Mouse (Mus musculus) ovary, postnatal 36 days (tissue): ENCODE data around the gene Vmn2r27.
A peak's percentile ranks its signal among the peaks of the same experiment; 100 is the strongest.

Source experiments
- DNase-seq: peaks from one replicate; pipeline ENCODE4 v3.0.0; 2022; ENCODE audit warnings: low spot score, mixed read lengths

Gene Vmn2r27

DNA sequence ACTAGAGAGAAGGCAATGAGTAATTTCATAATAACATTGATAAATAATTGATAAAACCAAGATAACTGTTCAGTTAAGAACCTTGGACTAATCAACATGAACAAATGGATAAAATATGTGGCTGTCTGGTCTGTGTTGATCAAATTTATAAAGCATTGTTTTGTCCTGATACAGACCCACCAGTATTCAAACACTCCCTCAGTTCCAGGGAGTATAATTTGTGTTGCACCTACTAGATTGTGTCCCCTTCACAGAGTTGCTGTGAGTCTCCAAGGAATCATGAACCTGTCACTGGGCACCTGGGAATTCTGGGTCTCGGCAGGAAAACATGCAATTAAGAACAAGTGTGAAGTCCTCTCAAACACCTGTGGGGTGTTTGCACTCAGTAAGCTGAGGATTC is at the start of gene Vmn2r27:
Vmn2r27 (minus strand) TSS at position 101 of the 400 bp plus-strand sequence.
- no peak for DNase-seq

DNA sequence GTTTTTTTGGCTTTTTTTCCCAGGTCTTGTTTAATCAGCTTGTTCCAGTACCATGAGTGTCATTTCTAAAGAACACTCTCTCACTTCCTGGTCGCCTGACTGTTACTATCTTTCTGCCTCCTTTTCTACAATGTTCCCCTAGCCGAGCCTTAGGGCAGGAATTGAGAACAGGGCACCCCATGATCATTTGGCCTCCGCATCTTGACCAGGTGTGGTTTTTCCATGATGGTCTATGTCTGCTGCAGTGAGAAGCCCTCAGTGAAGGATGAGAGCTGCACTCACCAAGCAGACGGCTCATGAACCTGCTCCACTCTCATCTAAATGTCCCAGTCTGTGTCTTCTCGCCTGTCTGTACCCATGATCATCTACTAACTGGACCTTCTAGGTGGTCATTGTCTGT is 46.6 kb upstream of the Vmn2r27 start:
- no peak for DNase-seq

DNA sequence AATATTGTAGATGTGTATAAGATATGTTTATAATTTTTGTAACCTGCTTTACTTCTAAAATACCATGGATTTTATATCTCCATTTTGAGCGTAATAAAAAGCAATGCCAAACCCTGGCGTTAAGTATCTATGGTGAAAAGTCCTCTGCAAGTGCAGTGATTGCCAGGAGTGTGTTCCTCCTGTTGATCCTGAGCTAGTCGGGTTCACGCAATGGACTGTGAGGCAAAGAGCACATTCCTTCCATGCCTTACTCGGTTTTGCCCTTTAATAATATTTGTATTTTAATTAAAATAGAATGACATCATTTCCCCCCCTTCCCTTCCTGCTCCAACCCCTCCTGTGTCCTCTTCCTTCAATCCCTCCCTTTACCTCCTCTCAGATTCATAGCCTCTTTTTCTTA is 46.0 kb upstream of the Vmn2r27 start:
- DNase-seq, result no peak

GRCm38 (mm10) chr6:124273231-124273880 is 41.7 kb upstream of the Vmn2r27 start:
- no peak for DNase-seq

DNA sequence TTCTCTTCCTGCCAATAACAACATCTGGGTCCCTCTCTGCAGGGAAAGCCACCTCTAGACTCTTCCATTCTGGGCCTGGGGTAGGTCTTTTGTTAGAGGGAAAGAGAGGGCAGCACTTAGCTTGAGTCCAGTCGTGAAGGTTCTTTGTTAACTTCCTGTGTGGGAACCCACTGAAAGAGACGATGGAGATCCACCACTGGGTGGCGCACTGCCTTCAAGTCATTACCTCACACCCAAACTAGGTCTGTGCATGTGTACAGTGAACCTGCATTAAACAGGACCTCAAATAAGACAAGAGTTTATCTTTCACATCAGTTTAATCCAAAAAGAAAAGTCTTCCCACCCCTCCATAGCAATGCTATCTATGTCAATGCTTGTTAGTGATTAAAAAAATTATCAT is 31.0 kb upstream of the Vmn2r27 start:
- peak; percentile 57 for DNase-seq

DNA sequence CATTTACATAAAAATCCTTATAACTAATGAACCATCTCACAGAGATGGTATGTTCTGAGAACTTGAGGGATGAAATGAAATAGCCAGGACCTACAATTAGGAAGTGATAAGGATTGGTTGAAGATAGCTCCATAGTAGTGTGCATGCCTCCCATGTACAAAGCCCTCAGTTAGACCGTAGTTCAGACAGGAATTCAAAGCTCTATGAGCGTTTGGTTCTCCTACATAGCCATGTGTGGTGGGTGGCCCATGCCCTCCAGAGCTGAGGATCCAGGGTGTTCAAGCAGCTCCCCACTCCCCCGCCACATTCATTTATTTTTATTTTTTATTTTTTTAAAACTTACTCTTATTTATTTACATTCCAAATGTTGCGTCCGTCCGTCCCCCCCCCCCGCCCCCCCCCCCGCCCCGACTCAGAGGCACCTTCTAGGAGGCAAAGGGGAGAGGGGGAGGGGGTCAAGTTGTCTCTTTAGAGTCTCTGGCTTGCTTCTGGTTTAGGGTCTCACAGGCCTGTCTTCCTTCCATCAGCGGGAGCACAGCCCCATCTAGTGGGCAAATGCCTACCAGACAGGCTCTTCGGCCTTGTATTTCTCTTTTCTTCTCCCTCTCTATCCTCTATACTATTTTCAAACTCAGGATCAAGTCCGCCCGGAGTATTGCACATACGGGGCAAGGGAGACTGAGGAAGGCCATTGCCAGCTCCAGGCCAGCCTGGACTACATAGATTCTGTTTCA is 28.7 kb upstream of the Vmn2r27 start:
- DNase-seq, result peak; percentile 52

DNA sequence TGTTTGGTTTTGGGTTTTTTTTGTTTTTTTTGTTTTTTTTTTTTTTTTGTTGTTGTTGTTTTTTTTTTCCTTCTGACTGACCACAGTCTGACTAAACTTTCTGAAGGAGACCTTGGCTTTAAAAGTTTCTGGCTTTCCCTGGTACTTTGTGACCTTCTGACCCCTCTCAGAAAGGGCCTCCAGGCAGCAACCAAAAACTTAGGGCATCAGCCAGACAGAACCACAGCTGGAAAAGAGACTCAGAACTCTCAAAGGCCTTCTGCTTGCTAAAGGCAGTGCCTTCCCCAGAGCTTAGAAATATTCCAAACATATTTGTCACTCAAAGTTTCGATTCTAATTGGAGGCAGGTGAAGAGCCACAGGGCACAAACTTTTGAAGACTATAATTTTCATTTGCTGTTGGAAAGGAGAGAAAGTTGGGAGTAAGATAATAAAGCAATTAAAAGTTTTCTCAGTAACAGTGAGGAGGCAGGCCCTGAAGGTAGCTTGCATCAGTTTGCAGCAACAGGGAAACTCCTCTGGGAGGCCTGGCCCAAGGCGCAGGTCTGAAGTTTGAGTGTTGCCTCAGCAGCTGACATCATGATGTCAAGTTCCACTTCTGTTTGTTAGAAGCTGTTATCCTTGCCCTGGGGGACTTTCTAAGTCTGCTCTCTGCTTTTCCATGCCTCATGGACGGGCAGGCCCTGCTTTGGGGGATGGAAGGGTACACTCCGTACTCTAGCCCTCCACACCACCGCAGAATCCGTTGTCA is 24.2 kb upstream of the Vmn2r27 start:
- DNase-seq, result no peak

- no peak for DNase-seq
Measured at GRCm38 (mm10) chr6:124202116-124202515, 29.5 kb downstream of the Vmn2r27 start.

DNA sequence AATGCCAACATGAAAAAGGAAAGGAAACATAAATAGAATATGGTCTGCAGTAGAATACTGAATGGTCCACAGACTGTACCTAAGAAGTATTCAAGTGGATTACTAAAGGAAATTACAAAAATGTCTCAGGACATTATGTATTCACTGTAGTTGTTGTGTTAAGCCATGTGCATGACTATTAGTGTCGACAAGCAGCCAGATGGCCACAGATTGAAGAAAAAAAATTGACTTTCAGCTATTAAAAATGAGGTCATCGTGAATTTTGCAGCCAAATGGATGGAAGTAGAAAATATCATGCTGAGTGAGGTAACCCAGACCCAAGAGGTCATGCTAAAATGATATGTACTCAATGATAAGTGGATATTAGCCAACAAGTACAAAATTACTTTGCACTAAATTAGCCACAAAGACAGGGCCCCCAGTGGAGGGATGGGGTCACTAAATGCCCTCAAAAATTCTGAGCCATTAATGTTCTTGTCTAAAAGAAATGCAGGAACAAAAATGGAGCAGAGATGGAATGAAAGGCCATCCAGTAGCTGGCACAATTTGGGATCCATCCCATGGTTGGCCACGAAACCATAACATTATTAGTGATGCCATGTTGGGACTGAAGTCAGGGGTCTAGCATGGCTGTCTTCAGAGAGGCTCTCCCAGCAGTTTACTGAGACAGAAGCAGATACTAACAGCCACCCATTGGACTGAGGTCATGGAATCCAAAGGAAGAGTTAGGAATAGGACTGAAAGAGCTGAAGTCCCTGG is 63.0 kb downstream of the Vmn2r27 start:
- DNase-seq, result no peak

DNA sequence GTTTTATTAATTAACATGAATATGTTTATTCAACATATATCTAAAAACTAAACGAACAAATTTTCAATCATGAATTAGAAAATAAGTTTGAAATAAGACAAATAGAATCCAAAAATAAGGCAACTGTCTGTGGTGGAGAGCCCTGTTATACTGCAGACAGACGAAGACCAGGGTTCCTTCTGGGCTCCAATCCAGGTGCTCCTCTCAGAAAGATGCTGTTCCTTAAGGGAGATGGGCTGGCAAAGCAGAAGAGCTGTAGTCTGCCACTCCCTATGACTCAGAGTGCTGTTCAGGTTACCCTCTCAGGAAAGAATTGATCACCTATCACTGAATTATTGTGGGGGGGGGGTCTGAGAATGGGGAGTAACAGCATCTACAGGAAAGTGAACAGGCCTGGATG is 65.1 kb downstream of the Vmn2r27 start:
- DNase-seq, result no peak

GRCm38 (mm10) chr6:124149808-124150207 is 81.8 kb downstream of the Vmn2r27 start:
- DNase-seq, result no peak
